Mouse (Mus musculus): ENCODE data around the gene Rpl21. TPM values are rescaled to one million over a fixed set of nuclear protein-coding genes. Genes with fewer than 3 reads are reported as not detected.
"Not testable (repeated sequence)": the region's sequence is repeated elsewhere in the genome, so short reads cannot be mapped to it uniquely, and the experiment has no call there.

Rpl21 gene
- polyA plus RNA-seq, 1 experiment: 79.3 TPM

DNA sequence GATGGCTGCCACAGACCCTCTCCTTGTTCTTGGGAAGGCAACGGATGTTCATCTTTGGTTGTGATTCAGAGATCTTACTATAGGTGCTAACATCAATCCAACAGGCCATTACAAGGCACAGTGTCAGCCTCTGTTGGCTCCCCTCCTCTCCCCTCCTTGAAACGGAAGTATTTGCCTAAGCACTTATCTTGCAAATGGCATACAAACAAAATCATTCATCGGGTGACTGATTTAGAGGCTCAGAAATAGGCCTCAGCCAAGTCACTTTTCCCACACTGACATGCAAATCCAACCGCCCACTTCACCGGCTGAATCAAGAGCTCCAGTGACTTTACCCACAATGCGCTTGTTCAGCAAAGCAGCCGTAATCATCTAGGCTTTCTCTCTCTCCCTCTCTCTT lies 28.9 kb downstream of the Rpl21 start:
- WGBS: 41% methylated on average over 7 of the region's 7 CpGs
- no peak for DNase-seq (ENCODE audit: low read depth, low spot score)

GRCm38 (mm10) chr5:146865511-146865910 lies 32.8 kb downstream of the Rpl21 start:
- DNase-seq (ENCODE audit: low read depth, low spot score): no peak
- WGBS: 65% methylated on average over 4 of the region's 4 CpGs

GRCm38 (mm10) chr5:146866277-146866676 lies 33.6 kb downstream of the Rpl21 start:
- DNase-seq (ENCODE audit: low read depth, low spot score): no peak
- WGBS: 96% methylated on average over 2 of the region's 2 CpGs

DNA sequence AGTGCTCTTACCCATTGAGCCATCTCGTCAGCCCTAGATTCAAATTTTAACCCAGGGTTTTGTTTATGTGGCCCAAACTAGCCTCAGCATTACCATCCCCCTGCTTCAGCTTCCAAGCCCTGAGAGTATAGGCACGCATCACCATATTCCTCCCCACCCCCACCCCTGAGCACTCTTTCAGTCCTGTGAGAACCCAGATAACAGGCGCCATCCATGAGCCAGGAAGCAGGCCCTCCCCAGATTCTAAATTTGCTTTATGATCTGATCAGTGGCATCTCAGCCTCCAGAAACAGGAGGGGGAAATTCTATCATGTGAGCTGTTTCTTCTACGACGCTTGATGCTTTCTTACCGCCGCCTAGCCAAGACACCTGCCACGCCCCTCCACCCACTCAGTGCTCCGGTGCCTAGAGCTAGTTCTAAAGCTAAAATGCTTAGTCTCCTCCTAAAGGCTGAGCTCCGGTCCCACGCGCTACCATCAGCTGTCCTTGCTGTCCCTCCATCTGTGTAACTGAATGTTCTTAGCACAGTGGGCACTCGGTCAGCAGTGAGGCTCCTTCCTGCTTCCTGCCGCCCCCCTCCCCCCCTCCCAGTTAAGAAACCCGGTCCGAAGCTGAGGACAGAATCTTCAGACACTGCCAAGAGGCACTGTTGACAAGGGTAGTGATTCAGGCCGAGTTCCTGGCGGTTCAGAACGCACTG lies 34.7 kb downstream of the Rpl21 start:
- WGBS: 7% methylated on average over 19 of the region's 19 CpGs
- no peak for DNase-seq (ENCODE audit: low read depth, low spot score)

GRCm38 (mm10) chr5:146867946-146868314 lies 35.2 kb downstream of the Rpl21 start:
- WGBS: 31% methylated on average over 4 of the region's 4 CpGs

DNA sequence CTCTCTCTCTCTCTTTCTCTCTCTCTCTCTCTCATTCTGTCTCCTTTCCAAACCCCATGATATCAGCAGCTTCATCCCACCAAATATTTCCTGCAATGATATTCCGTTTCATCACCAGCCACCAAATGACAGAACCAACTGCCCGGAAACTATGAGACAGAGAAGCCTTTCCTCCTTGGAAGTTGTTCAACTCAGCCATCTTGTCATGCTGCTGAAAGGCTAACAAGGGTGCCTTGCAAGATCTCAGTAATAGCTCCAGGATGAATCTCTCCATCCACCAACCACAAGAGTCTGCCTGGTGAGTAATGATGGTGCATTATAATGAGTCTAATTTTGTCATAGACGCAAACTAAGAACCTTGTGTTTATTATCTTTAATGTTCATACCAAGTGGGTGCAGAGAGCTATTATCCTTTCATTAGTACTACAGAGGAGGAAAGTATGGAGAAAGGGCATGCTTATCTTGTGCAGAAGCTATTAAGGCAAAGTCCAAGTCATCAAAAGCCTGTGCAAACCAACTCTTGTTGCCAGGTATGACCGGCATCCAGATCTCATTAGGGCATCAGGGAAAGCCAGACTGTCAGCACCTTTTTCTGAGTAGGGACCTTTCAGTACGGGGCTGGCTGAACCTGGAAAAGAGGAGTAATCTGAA lies 40.4 kb downstream of the Rpl21 start:
- 38% methylated on average over 5 of the region's 5 CpGs for WGBS
- DNase-seq (ENCODE audit: low read depth, low spot score): no peak

More at GRCm38 (mm10) chr5:146867946-146868314, 35.2 kb downstream of the Rpl21 start:
- no peak for DNase-seq (ENCODE audit: low read depth, low spot score)

GRCm38 (mm10) chr5:146876024-146876423 lies 43.3 kb downstream of the Rpl21 start:
- no peak for DNase-seq (ENCODE audit: low read depth, low spot score)
- 88% methylated on average over 2 of the region's 2 CpGs for whole genome bisulfite sequencing

- WGBS: 74% methylated on average over 5 of the region's 6 CpGs
- DNase-seq (ENCODE audit: low read depth, low spot score): not testable (repeated sequence)
These were observed 45.2 kb downstream of the Rpl21 start for GRCm38 (mm10) chr5:146877882-146878281.

DNA sequence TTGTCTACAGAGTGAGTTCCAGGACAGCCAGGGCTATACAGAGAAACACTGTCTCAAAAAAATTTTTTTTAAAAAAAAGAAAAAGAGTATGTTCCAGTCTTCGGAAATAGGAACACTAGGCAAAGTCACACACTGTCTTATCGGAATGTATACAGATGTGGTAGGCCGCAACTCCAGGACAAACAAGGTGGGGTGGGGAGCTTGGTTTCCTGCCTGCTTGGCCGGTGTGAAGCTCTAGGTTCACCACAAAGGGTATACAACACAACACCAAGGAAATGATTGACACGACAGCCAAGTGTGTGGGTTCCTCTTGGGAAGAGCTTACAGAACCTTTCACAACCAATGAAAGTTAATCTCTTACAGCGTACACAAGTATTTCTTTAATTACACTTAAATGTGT lies 49.6 kb downstream of the Rpl21 start:
- 74% methylated on average over 6 of the region's 6 CpGs for WGBS
- no peak for DNase-seq (ENCODE audit: low read depth, low spot score)

DNA sequence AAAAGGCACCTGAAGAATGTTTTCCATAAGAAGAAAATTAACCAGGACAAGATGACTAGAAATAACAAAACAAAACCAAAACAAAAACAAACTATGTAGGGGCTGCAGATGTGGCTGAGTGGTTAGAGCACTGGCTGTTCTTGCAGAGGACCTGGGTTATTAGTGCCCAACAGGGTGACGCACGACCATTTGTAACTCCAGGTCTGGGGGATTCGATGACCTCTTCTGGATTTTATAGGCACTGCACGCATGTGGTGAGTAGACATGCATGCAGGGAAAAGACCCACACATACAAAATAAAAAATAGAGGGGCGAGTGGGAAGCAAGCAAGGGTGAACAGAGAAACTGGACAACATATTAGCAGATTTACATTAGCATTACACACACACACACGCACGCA lies 50.4 kb downstream of the Rpl21 start:
- 82% methylated on average over 7 of the region's 7 CpGs for WGBS
- no peak for DNase-seq (ENCODE audit: low read depth, low spot score)

GRCm38 (mm10) chr5:146883486-146884272 lies 51.0 kb downstream of the Rpl21 start:
- DNase-seq (ENCODE audit: low read depth, low spot score): no peak

More at GRCm38 (mm10) chr5:146883486-146884272, 51.0 kb downstream of the Rpl21 start:
- WGBS: 70% methylated on average over 15 of the region's 15 CpGs

Other genes starting within 250 kb of the Rpl21 start
- gene Gpr12, start 247.7 kb upstream of the Rpl21 start, polyA plus RNA-seq (2012; rRNA removed): not detected in 2 replicates
- gene Usp12, start 37.9 kb upstream of the Rpl21 start, polyA plus RNA-seq (2012; rRNA removed): 19.1 and 27.3 TPM in 2 replicates
- gene Rasl11a, start 12.2 kb downstream of the Rpl21 start, polyA plus RNA-seq (2012; rRNA removed): 4.9 and 6.2 TPM in 2 replicates
- 32.3 and 40.6 TPM in 2 replicates for gene Gtf3a, start 115.8 kb downstream of the Rpl21 start, polyA plus RNA-seq (2012; rRNA removed)
- gene Mtif3, start 130.9 kb downstream of the Rpl21 start, polyA plus RNA-seq (2012; rRNA removed): 11.9 and 13.9 TPM in 2 replicates
- gene Lnx2, start 243.7 kb downstream of the Rpl21 start, polyA plus RNA-seq (2012; rRNA removed): 12.9 and 26.5 TPM in 2 replicates
- gene Polr1d, start 244.2 kb downstream of the Rpl21 start, polyA plus RNA-seq (2012; rRNA removed): 47.1 and 48.3 TPM in 2 replicates

Measured in large intestine, adult 2 months (tissue).